Mouse (Mus musculus): ENCODE results near the gene Tbx20.

Gene Tbx20

DNA sequence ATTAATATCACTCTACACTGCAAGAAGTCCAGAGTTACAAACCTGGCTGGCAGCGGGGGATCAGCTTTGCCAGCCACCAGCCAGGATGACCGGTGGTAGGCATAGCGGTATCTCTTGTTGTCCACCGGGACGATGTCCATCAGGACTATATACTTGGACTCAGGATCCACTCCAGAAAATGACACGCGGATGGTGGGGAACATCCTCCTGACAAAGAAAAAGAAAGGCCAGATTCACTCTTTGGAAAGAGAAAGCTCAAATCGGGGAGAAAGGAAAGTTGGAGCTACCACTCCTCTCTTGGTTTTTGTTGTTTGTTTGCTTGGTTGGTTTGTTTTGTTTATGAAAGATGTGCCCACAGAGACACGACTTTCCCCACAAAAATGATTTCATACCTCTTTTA, 4.5 kb downstream of the Tbx20 start:
- DNase-seq (ENCODE audit: low spot score in 2 of 2): no peak

DNA sequence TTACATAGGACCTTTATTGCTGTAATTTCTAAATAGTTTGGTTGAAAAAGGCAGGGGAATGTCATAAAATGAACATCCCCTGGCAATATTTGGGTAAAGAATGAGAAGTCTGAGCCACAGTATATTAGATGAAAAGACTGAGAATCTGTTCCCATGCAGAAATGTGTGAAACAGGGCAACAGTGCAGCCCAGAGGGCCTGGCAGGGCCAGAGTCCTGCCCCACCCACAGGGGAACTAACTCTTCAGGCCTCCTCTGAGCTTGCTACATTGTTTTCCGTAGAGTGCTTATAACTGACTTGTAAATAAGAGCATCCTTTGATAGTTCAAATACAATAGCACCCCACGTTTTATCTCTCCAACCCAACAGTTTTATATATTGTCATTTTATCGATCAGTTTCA, 7.0 kb downstream of the Tbx20 start:
- no peak for DNase-seq (ENCODE audit: low spot score in 2 of 2)

DNA sequence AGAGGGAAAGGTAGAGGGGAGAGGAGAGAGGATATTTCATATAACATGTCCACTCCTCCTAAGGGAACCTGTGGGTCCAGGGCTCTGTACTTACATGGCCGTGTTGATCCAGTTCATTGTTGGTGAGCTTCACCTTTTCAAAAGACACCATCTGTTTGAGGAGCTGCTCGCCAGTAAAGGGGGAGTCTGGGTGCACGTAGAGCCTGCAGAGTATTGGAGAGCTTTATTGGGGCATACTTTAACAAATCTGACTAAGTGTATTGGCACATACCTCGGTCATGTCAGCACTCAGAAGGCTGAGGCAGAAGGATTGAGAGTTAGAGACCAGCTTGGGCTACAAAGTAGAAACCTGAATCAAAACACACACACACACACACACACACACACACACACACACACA, 8.5 kb downstream of the Tbx20 start:
- no peak for DNase-seq (ENCODE audit: low spot score in 2 of 2)

DNA sequence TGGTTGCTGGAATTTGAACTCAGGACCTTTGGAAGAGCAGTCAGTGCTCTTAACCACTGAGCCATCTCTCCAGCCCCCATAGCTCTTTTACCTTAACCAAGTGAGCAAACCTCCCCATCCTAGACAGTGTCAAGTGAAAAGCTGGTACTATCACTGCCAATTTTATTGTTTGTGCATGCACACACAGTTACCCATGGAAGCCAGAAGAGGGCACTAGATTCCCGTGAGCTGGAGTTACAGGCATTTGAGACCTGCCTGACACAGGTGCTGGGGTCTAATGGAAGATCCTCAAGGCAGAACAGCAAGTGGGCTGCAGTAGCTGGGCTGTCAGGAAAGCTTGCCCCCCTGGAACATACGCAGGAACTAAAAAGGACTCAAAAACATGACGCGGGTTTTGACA, 13.6 kb downstream of the Tbx20 start:
- no peak for DNase-seq (ENCODE audit: low spot score in 2 of 2)

DNA sequence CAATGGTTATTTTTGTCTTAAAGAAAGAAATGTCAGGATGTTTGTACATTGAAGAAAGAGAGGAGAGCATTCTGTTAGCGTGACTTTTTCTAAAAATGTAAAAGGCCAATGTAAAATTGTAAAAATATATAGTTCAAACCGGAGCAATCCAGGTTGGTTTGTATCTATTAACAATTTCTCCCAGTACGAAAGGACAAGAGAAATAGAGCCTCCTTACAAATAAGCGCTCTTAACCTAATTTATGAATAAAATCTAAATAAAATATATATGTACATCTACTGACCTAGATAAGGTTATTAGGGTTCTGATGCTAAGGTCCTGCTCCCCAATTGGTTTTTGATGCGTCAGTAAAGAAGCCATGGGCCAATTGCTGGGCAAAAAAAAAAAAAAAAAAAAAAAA, 29.1 kb downstream of the Tbx20 start:
- no peak for DNase-seq (ENCODE audit: low spot score in 2 of 2)

DNA sequence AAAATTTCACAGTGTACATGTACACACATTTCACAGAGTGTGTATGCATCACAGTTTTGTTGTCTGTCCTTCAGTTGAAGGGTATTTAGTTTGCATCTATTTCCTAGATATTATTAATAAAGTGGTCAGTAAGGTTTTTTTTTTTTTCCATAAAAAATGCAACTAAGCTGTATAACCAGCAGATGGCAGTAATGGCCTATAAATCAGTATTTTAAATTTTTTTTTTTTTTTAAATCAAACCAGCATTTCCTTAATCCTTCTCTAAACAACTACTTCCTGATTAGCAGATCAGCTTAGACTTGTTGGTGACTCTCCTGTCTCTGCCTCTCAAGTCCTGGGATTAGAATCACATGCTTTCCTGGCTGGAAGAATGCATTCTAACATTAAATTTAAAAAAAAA, 72.9 kb downstream of the Tbx20 start:
- no peak for DNase-seq (ENCODE audit: low spot score in 2 of 2)

DNA sequence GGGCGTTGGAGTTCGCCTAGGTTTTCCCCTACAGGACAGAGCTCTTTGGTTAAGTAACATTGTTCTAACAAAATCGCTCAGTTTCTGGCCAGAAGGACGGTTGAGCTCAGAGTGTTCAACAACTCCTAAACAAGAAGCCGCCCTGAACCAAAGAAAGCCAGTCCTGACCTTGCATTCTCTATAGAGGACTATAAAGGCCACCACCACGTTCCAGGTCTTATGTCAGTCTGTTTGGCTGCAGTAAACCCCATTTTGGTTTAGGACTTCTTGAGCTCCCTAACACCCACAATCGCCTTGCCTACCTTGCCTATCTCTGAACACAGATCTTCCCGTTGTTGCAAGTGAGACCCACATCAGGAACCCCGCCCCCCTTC, 77.7 kb downstream of the Tbx20 start:
- no peak for DNase-seq (ENCODE audit: low spot score in 2 of 2)

DNA sequence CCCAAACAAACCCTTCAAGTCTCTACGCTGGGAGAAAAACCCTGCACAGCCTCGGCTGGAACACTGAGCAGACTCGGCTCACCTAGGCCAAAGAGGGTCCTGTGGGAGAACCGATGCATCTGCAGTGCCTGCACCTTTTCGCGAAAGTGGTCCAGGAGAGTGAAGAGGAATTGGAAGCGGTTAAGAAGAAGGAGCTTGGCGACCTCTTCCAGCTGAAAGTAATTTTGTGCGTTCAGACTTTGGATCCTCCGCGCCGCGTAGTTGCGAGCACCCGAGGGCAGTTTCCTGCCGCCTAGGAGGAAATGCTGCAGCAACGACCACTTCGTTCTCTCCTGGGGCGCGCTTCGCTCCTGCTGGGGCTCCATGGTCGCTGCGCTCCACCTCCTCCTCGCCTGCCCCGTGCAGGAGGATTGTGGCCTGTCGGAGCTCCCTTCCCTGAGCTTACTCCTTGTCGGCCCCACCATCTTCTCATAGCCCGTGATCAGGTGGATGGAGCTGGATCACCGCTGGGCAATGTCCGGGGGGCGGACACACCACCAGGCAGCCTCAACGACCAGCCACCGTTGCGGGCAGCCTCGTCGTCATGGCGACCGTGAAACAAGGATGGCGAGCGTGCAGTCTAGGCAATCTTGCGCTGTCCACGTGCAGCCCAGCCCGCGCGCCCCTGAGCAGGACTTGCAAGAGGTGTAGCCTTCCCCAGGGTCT, 78.3 kb downstream of the Tbx20 start, which contains the start of gene Dpy19l2:
Gene Dpy19l2, minus strand, starts transcription at position 594 of the 705 bp plus-strand sequence.
- no peak for DNase-seq (ENCODE audit: low spot score in 2 of 2)

Data from urinary bladder, adult 18-20 months (tissue).